Mouse (Mus musculus) embryonic facial prominence, embryonic 14.5 days (tissue): ENCODE results near the gene Dnah7c. TPM values are rescaled to one million over a fixed set of nuclear protein-coding genes. Genes with fewer than 3 reads are reported as not detected.
A peak's percentile ranks its signal among the peaks of the same experiment; 100 is the strongest.
"Not testable (repeated sequence)": the region's sequence is repeated elsewhere in the genome, so short reads cannot be mapped to it uniquely, and the experiment has no call there.

Source experiments
- ATAC-seq: fragments of 200-750 bp; cut with Nextera tagmentation; 2 replicates; pipeline ENCODE4 v1.8.0; 2017; ENCODE audit warnings: low read depth, moderate number of reproducible peaks, moderate TSS enrichment
- DNase-seq: peaks from one replicate; pipeline ENCODE4 v3.0.0-alpha.2; 2015; ENCODE audit warnings: low spot score
- H3K27ac ChIP-seq: fragments of 300-500 bp; sonication (generic); replicated peaks from 2 replicates; pipeline ENCODE4 v1.5.1; 2014; ENCODE audit warnings: low read depth, mild to moderate bottlenecking, low read length, moderate library complexity
- H3K27me3 ChIP-seq: fragments of 300-500 bp; sonication (generic); replicated peaks from 2 replicates; pipeline ENCODE4 v1.6.1; 2014; ENCODE audit warnings: low read length; ENCODE audit not compliant: control insufficient read depth, insufficient read depth
- H3K36me3 ChIP-seq: fragments of 300-500 bp; sonication (generic); 2 replicates; pipeline ENCODE4 v1.6.1; 2014; ENCODE audit warnings: low read length, mixed read lengths; ENCODE audit not compliant: control insufficient read depth, insufficient read depth
- H3K4me1 ChIP-seq: fragments of 300-500 bp; sonication (generic); 2 replicates; pipeline ENCODE4 v1.6.1; 2014; ENCODE audit warnings: antibody characterized with exemption, low read length; ENCODE audit not compliant: control insufficient read depth, insufficient read depth
- H3K4me2 ChIP-seq: fragments of 300-500 bp; sonication (generic); 2 replicates; pipeline ENCODE4 v1.6.1; 2014; ENCODE audit warnings: low read depth, mild to moderate bottlenecking, low read length, moderate library complexity, mixed read lengths
- H3K4me3 ChIP-seq: fragments of 300-500 bp; sonication (generic); 2 replicates; pipeline ENCODE4 v1.5.1; 2014; ENCODE audit warnings: low read depth, mild to moderate bottlenecking, low read length
- H3K9ac ChIP-seq: fragments of 300-500 bp; sonication (generic); 2 replicates; pipeline ENCODE4 v1.6.1; 2014; ENCODE audit warnings: low read depth, mild to moderate bottlenecking, low read length, moderate library complexity, mixed read lengths
- H3K9me3 ChIP-seq: fragments of 300-500 bp; sonication (generic); 2 replicates; pipeline ENCODE4 v1.6.1; 2016; ENCODE audit warnings: low read length; ENCODE audit not compliant: control insufficient read depth
- WGBS: fragments of 180-500 bp; shearing (Covaris S2); extraction: QIAGEN DNeasy Blood & Tissue Kit; methylation state at CpG from one replicate; pipeline ENCODE4 v1.1.7; 2014; 5-methylcytosine and 5-hydroxymethylcytosine counted together
- polyA plus RNA-seq: library from polyadenylated mRNA; unstranded; fragments of >200 nt; fragmentation: Nextera tagmentation; extraction: Ambion mirVana; gene quantifications from 2 replicates; pipeline ENCODE4 v1.2.1, GENCODE M21; 2014

The Dnah7c gene
- 0.08 and 0.18 TPM in 2 replicates for polyA plus RNA-seq

DNA sequence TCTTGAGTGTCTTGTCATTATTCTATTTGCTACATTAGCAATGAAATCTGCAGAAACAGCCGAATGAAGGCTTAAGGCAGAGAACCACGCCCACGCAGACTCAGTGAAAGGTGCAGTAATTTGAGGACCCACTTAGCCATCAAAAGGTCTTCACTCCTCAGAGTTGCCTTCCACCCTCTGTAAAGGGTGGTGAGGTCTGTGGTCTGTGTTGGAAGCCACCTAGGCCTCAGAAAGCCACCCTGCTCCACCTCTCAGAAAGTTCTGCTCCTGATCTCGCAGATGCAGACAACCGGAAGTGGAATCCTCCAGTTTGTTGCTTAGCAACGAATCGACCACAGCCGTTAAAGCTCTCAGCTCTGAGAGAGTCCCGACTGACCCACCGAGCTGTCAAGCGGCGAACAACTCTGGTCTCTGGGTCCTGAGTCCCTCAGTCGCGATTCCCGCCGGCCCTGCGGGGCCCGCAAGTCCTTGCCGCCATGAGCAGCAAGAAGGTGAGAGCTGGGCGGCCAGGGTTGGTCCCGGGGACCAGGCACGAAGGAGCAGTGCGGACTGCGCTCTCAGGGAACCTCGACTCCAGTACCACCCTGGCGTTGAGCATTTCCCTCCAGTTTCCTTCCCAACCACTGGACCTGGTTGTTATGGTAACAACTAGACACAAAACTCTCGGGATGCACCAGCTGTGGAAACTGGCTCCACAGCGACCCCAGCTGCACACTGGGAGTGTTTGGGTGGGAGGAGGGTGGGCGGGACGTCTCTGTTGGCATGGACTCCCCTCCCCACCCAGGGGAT lies at the start of gene Dnah7c:
Dnah7c (plus strand) TSS at position 456 of the 789 bp plus-strand sequence.
- H3K4me3 ChIP-seq, result peak within 1 kb of the TSS; percentile 49
- no peaks in the 10 kb centered on the region for H3K4me1 ChIP-seq

DNA sequence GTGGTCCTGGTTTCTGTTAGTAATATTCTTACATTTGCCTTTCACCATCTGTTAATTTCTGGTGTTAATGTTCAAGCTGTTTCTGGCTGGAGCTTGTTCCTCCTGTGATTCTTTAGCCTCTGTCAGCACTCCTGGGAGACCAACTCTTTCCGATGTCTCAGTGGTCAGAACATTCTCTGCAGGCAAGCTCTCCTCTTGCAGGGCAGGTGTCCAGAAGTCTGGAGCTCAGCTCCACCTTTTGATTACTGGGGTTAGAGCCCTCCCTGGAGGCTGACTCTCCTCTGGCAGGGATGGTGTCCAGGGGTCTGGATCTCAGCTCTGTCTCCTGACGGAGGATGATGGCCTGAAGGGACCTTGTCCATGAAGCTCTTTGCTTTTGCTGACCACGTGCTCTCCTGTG lies 44.8 kb upstream of the Dnah7c start:
- not testable (repeated sequence) for H3K27ac ChIP-seq, H3K9ac ChIP-seq, ATAC-seq, H3K4me1 ChIP-seq, H3K36me3 ChIP-seq, H3K27me3 ChIP-seq, H3K4me3 ChIP-seq, H3K9me3 ChIP-seq, H3K4me2 ChIP-seq, DNase-seq
- WGBS, result 89% methylated on average over 3 of the region's 3 CpGs

More for the DNA sequence above, at the start of gene Dnah7c:
- no peaks in the 10 kb centered on the region for H3K27me3 ChIP-seq
- DNase-seq (peak; percentile 73), ATAC-seq (peak; percentile 83)
- H3K27ac ChIP-seq, result no peak within 1 kb of the TSS
- H3K9me3 ChIP-seq, result no peaks in the 10 kb centered on the region
- H3K36me3 ChIP-seq, result no peaks in the 10 kb centered on the region
- peak within 1 kb of the TSS; percentile 86 for H3K4me2 ChIP-seq
- peak within 1 kb of the TSS; percentile 68 for H3K9ac ChIP-seq
- 9% methylated on average over 28 of the region's 30 CpGs for WGBS

DNA sequence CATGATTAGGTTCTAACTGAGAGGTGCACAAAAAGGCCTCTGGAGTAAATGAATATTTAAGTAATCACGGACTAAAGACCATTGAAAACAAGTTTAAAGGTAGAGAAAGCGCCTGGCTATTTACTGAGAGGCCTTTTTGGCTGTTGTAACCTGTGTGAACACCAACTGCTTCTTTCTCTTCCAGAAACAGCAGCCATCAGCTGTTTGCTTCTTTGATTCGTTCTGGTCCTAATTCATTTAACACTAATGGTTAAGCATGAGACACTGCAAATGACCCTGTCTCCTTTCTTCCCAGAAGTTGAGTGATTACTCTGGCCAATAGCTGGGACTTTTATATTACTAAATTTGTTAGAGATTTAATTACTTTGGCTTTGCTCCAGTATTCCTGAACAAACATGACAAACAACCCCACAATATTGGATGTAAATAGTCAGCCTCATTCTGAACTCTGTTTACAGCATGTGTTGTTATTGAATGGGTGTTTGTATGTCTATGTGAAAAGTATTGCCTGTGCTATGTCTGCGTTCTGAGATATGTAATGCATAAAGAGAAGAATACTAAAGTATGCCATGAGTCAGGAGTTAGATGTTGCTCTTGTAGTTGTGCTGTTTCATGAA lies 30.6 kb upstream of the Dnah7c start:
- 85% methylated on average over 3 of the region's 4 CpGs for WGBS
- not testable (repeated sequence) for H3K4me2 ChIP-seq, H3K4me1 ChIP-seq, H3K27ac ChIP-seq, H3K4me3 ChIP-seq, H3K9ac ChIP-seq, H3K36me3 ChIP-seq, H3K9me3 ChIP-seq, H3K27me3 ChIP-seq, DNase-seq, ATAC-seq

DNA sequence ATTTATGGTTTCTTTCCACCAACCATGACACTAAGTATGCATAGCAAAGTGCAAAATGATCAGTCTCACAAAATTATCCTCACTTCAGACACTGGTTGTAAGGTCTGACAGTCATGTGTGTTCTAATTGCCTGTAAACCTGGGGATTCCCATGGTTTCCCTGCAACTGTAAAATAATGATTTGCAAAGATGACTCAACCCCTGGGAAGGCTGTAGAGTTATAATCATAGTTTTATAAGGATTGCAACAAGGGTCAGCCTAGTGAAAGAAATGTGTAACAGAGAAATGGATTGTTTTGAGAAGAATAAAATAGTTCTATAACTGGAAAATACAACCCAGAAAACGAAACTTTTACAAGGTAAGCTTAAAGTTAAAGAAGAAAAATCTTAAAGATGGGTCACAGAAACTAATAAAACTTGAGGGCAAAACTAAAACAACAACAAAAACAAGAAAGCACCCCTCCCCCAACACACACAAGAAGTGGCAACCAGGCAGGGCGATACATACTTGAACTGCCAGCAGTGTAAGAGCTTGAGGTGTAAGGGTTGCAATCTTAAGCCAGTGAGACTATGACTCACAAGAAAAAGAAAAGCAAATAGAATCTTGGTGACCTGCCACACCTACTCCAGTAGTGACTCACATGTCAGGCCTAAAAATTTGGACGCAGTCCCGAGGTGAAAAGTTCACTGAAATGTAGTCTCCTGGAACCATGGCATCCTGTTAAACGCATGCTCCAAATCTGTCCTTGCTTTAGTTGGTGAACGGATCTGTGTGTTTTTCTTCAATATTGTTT lies 16.9 kb upstream of the Dnah7c start:
- no peak overlapping the region for H3K4me3 ChIP-seq
- H3K9ac ChIP-seq, result no peak overlapping the region
- H3K4me2 ChIP-seq, result no peak overlapping the region
- peak; percentile 11 for DNase-seq
- no peaks in the 10 kb centered on the region for H3K27me3 ChIP-seq
- no peak for ATAC-seq
- no peak overlapping the region for H3K27ac ChIP-seq
- H3K4me1 ChIP-seq, result no peaks in the 10 kb centered on the region
- H3K36me3 ChIP-seq, result no peaks in the 10 kb centered on the region
- no peaks in the 10 kb centered on the region for H3K9me3 ChIP-seq
- 79% methylated on average over 6 of the region's 6 CpGs for WGBS

DNA sequence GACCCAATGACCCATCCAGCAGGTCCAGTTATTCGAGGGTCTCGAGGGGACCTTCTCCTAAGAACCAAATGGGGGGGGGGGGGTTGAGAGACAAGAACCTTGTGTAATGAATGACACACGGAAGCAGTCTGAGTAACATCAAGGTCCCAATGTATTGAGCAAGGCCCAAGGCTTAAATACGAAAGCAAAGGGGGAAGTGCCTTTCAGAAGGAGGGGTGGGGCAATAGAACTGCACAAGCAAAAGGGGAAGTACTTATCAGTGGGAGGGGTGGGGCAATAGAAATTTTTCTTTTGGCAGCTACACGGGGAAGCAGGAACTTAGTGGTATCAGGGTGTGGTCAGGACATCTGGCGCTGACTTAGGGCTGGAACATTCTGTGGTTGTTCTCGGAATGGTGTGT lies 10.6 kb upstream of the Dnah7c start:
- not testable (repeated sequence) for H3K9ac ChIP-seq, H3K27me3 ChIP-seq, H3K9me3 ChIP-seq, H3K27ac ChIP-seq, ATAC-seq, H3K4me2 ChIP-seq, H3K4me1 ChIP-seq, H3K4me3 ChIP-seq, DNase-seq, H3K36me3 ChIP-seq
- WGBS, result 74% methylated on average over 7 of the region's 7 CpGs

DNA sequence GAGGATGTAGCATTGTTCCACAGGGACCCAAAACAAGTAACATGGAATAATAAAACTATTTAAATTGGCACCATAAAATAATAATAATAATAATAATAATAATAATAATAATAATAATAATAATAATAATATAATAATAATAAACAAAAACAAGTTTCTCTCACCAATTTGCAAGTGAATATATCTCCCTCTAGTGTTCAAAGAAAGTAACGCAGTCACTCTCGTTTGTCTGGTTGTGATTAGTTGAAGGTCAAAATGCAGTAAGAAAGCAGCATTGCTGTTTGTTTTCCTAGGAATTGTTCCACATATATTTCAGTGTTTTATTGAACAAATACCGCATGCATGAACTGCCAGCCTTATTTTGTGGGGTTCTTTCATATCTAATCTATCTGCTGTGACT lies 8.4 kb upstream of the Dnah7c start:
- H3K9ac ChIP-seq, H3K4me3 ChIP-seq, H3K4me2 ChIP-seq, H3K27me3 ChIP-seq, H3K4me1 ChIP-seq, ATAC-seq, H3K36me3 ChIP-seq, H3K9me3 ChIP-seq, H3K27ac ChIP-seq: not testable (repeated sequence)
- 15% methylated on average over 3 of the region's 3 CpGs for WGBS
- DNase-seq, result peak; percentile 68

DNA sequence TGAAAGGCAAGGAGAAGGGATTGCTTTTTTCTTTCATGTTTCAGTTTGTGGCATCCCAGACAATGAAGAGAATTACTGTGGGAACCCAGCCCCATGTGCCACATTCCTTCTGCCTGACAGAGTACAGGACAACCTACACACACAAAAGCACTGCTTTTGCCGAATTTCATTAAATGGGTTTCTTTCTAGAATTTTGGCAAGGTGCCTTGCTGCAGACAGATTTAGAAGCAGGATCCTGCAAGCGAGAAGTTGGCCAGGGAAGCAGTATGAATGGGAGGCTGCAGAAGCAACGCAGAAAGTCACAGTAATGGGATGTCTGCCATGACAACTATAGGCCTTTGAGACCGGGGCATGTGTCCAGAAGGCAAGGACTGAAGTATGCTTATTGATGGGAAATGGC lies 6.4 kb upstream of the Dnah7c start:
- WGBS, result 49% methylated on average over 3 of the region's 4 CpGs
- H3K9me3 ChIP-seq, H3K4me3 ChIP-seq, H3K9ac ChIP-seq, DNase-seq, H3K36me3 ChIP-seq, H3K27me3 ChIP-seq, H3K4me1 ChIP-seq, H3K27ac ChIP-seq, H3K4me2 ChIP-seq: not testable (repeated sequence)
- ATAC-seq, result peak; percentile 44; the same call in 1 of the 2 replicates

DNA sequence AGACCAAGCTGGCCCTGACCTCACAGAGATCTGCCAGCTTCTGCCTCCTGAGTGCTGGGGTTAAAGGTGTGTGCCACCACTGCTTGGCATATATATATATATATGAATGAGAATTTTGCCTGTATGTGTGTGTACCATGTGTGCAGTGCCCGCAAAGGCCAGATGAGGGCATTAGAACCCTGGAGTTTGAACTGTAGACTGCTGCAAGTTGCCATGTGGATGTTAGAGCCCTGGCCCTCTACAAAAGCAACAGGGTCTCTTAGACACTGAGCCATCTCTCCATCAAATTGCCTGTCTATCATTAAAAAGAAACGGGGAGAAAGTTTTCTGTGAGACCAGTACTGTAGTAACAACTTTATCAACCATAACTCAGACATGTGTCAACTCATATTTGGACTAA lies 3.0 kb downstream of the Dnah7c start:
- DNase-seq (no peak), ATAC-seq (no peak)
- H3K9ac ChIP-seq, result no peak overlapping the region
- no peaks in the 10 kb centered on the region for H3K9me3 ChIP-seq
- H3K36me3 ChIP-seq, result no peaks in the 10 kb centered on the region
- no peak overlapping the region for H3K27ac ChIP-seq
- H3K27me3 ChIP-seq, result no peaks in the 10 kb centered on the region
- no peak overlapping the region for H3K4me2 ChIP-seq
- H3K4me1 ChIP-seq, result no peaks in the 10 kb centered on the region
- WGBS, result 80% methylated on average over 2 of the region's 2 CpGs
- H3K4me3 ChIP-seq, result no peak overlapping the region
